Mouse (Mus musculus) intestine, postnatal 0 days (tissue): Measurements from ENCODE around the gene Elmo1. TPM values are rescaled to one million over a fixed set of nuclear protein-coding genes. Genes with fewer than 3 reads are reported as not detected.

ENCODE experiments used
- ATAC-seq: fragments of 200-750 bp; cut with Nextera tagmentation; 2 replicates; pipeline ENCODE4 v1.8.0; 2017; ENCODE audit warnings: mild to moderate bottlenecking, moderate TSS enrichment, moderate library complexity
- H3K27ac ChIP-seq: fragments of 300-500 bp; sonication (generic); 2 replicates; pipeline ENCODE4 v1.5.1; 2014; ENCODE audit warnings: mild to moderate bottlenecking, low read depth, low read length, moderate library complexity
- H3K27me3 ChIP-seq: fragments of 300-500 bp; sonication (generic); replicated peaks from 2 replicates; pipeline ENCODE4 v1.6.1; 2014; ENCODE audit warnings: low read length, mixed read lengths; ENCODE audit not compliant: control insufficient read depth, insufficient read depth
- H3K36me3 ChIP-seq: fragments of 300-500 bp; sonication (generic); 2 replicates; pipeline ENCODE4 v1.6.1; 2014; ENCODE audit warnings: mild to moderate bottlenecking, moderate library complexity; ENCODE audit not compliant: control insufficient read depth, insufficient read depth
- H3K4me1 ChIP-seq: fragments of 300-500 bp; sonication (generic); replicated peaks from 2 replicates; pipeline ENCODE4 v1.6.1; 2014; ENCODE audit warnings: antibody characterized with exemption, low read length, mixed read lengths; ENCODE audit not compliant: control insufficient read depth, insufficient read depth
- H3K4me2 ChIP-seq: fragments of 300-500 bp; sonication (generic); replicated peaks from 2 replicates; pipeline ENCODE4 v1.6.1; 2014; ENCODE audit warnings: low read depth, mild to moderate bottlenecking, moderate library complexity
- H3K4me3 ChIP-seq: fragments of 300-500 bp; sonication (generic); 2 replicates; pipeline ENCODE4 v1.5.1; 2014; ENCODE audit warnings: low read depth, low read length
- H3K9ac ChIP-seq: fragments of 300-500 bp; sonication (generic); 2 replicates; pipeline ENCODE4 v1.6.1; 2014; ENCODE audit warnings: mild to moderate bottlenecking, low read depth, low read length
- H3K9me3 ChIP-seq: fragments of 300-500 bp; sonication (generic); 2 replicates; pipeline ENCODE4 v1.6.1; 2016; ENCODE audit warnings: mixed run types; ENCODE audit not compliant: control insufficient read depth
- CTCF ChIP-seq: sonication (generic); IDR thresholded peaks from 2 replicates; pipeline ENCODE4 v1.5.1; 2016; ENCODE audit warnings: low read depth, mild to moderate bottlenecking, control low read depth, antibody characterized with exemption, moderate library complexity
- WGBS: fragments of 180-500 bp; shearing (Covaris S2); extraction: QIAGEN DNeasy Blood & Tissue Kit; methylation state at CpG from one replicate; pipeline ENCODE4 v1.1.7; 2014; 5-methylcytosine and 5-hydroxymethylcytosine counted together
- polyA plus RNA-seq: library from polyadenylated mRNA; unstranded; fragments of >200 nt; fragmentation: Nextera tagmentation; extraction: Ambion mirVana; gene quantifications from 2 replicates; pipeline ENCODE4 v1.2.1, GENCODE M21; 2015

The Elmo1 gene
- polyA plus RNA-seq, 1 experiment from 2014 or later = 8.2 TPM

- Histone ChIP-seq H3K9ac (peak overlapping the region; percentile 87), H3K4me1 (no peaks in the 10 kb centered on the region), H3K27me3 (no peaks in the 10 kb centered on the region), H3K4me3 (peak overlapping the region; percentile 86), H3K36me3 (no peaks in the 10 kb centered on the region), H3K27ac (peak overlapping the region; percentile 89), H3K9me3 (0 out of 2 replicates have a peak, but pooled peaks cover 4% of the 10 kb centered on the region), H3K4me2 (peak overlapping the region; percentile 95)
- WGBS = 3% methylated on average over 10 of the region's 10 CpGs
- ATAC-seq = peak; percentile 55
- TF ChIP-seq CTCF = no peak
Measured at GRCm38 (mm10) chr13:20091604-20091926, 1.2 kb downstream of the Elmo1 start.

GRCm38 (mm10) chr13:20092301-20092700 lies 1.9 kb downstream of the Elmo1 start:
- no peaks in the 10 kb centered on the region for H3K27me3 ChIP-seq
- 0 out of 2 replicates have a peak overlapping the region, but pooled peaks have one; percentile 89 for H3K27ac ChIP-seq
- no peak overlapping the region for H3K4me3 ChIP-seq
- no peaks in the 10 kb centered on the region for H3K4me1 ChIP-seq
- no peak overlapping the region for H3K4me2 ChIP-seq
- WGBS = 54% methylated on average over 3 of the region's 3 CpGs
- 0 out of 2 replicates have a peak, but pooled peaks cover 4% of the 10 kb centered on the region for H3K9me3 ChIP-seq
- ATAC-seq = 0 out of 2 replicates have a peak, but pooled peaks have one; percentile 14
- TF ChIP-seq CTCF = no peak
- H3K9ac ChIP-seq = no peak overlapping the region
- no peaks in the 10 kb centered on the region for H3K36me3 ChIP-seq

- Histone ChIP-seq H3K4me3 (no peak overlapping the region), H3K4me2 (no peak overlapping the region), H3K9ac (no peak overlapping the region), H3K36me3 (no peaks in the 10 kb centered on the region), H3K9me3 (no peaks in the 10 kb centered on the region), H3K27me3 (no peaks in the 10 kb centered on the region), H3K27ac (no peak overlapping the region), H3K4me1 (no peaks in the 10 kb centered on the region)
- 68% methylated on average over 19 of the region's 19 CpGs for WGBS
- peak; percentile 66 for TF ChIP-seq CTCF
- ATAC-seq = no peak
Measured at GRCm38 (mm10) chr13:20093307-20094045, 3.1 kb downstream of the Elmo1 start.

- no peak for TF ChIP-seq CTCF
- Histone ChIP-seq H3K27me3 (no peaks in the 10 kb centered on the region), H3K4me1 (no peaks in the 10 kb centered on the region), H3K9me3 (no peaks in the 10 kb centered on the region), H3K9ac (no peak overlapping the region), H3K27ac (no peak overlapping the region), H3K36me3 (no peaks in the 10 kb centered on the region), H3K4me2 (no peak overlapping the region), H3K4me3 (no peak overlapping the region)
- 52% methylated on average over 4 of the region's 4 CpGs for WGBS
- no peak for ATAC-seq
Measured at GRCm38 (mm10) chr13:20094916-20095700, 4.7 kb downstream of the Elmo1 start.

GRCm38 (mm10) chr13:20097006-20097617 lies 6.7 kb downstream of the Elmo1 start:
- Histone ChIP-seq H3K27me3 (no peaks in the 10 kb centered on the region), H3K36me3 (no peaks in the 10 kb centered on the region), H3K9me3 (no peaks in the 10 kb centered on the region), H3K9ac (no peak overlapping the region), H3K4me1 (no peaks in the 10 kb centered on the region), H3K4me2 (no peak overlapping the region), H3K27ac (no peak overlapping the region), H3K4me3 (no peak overlapping the region)
- ATAC-seq = no peak
- TF ChIP-seq CTCF = no peak
- WGBS = 77% methylated on average over 5 of the region's 5 CpGs

- 43% methylated on average over 5 of the region's 5 CpGs for WGBS
- Histone ChIP-seq H3K9ac (no peak overlapping the region), H3K4me2 (no peak overlapping the region), H3K36me3 (no peaks in the 10 kb centered on the region), H3K27me3 (no peaks in the 10 kb centered on the region), H3K4me1 (no peaks in the 10 kb centered on the region), H3K27ac (no peak overlapping the region), H3K9me3 (no peaks in the 10 kb centered on the region), H3K4me3 (no peak overlapping the region)
- ATAC-seq = no peak
- TF ChIP-seq CTCF = no peak
Measured at GRCm38 (mm10) chr13:20097934-20098593, 7.7 kb downstream of the Elmo1 start.
